Mouse (Mus musculus) lung, postnatal 0 days (tissue): ENCODE measurements around the gene Cnot1.

Experiments
- CTCF ChIP-seq: IDR thresholded peaks from 2 replicates; pipeline ENCODE4 v1.5.1; 2016; ENCODE audit warnings: antibody characterized with exemption, mild to moderate bottlenecking
- EP300 ChIP-seq: IDR thresholded peaks from 2 replicates; pipeline ENCODE4 v1.6.1; 2016; ENCODE audit warnings: antibody characterized with exemption, mild to moderate bottlenecking, control low read depth

GRCm38 (mm10) chr8:95830144-95830543, 22.9 kb upstream of the Cnot1 start:
- no peak for TF ChIP-seq CTCF
- no peak for TF ChIP-seq EP300
